Mouse (Mus musculus) lung, embryonic 15.5 days (tissue): ENCODE measurements around the gene Zfp953. TPM values are rescaled to one million over a fixed set of nuclear protein-coding genes. Genes with fewer than 3 reads are reported as not detected.

ENCODE experiments used
- polyA plus RNA-seq: library from polyadenylated mRNA; unstranded; fragments of >200 nt; fragmentation: Nextera tagmentation; extraction: Ambion mirVana; gene quantifications from 2 replicates; pipeline ENCODE4 v1.2.1, GENCODE M21; 2015

The Zfp953 gene
- polyA plus RNA-seq, 1 experiment from 2014 or later, result 1.1 TPM

Other genes with a start within 250 kb of the Zfp953 start
- gene Rslcan18, start 244.3 kb downstream of the Zfp953 start, polyA plus RNA-seq, result 0.16 and 0.39 TPM in 2 replicates
- 1.9 TPM in 2 replicates for gene Zfp759, start 238.9 kb downstream of the Zfp953 start, polyA plus RNA-seq
- 9.0 and 9.1 TPM in 2 replicates for gene Rsl1, start 187.4 kb downstream of the Zfp953 start, polyA plus RNA-seq
- gene Zfp455, start 166.1 kb downstream of the Zfp953 start, polyA plus RNA-seq, result 1.6 and 1.9 TPM in 2 replicates
- 1.5 TPM in 2 replicates for gene Zfp458, start 82.1 kb downstream of the Zfp953 start, polyA plus RNA-seq
- 0.21 and 0.92 TPM in 2 replicates for gene Zfp457, start 54.1 kb downstream of the Zfp953 start, polyA plus RNA-seq
- gene Zfp595, start 28.0 kb downstream of the Zfp953 start, polyA plus RNA-seq, result 2.7 and 2.8 TPM in 2 replicates
- 0.64 TPM in 1 of 2 replicates, not detected in the other for gene Gm28044, start 69 bp downstream of the Zfp953 start, polyA plus RNA-seq
- gene Gm28041, start 15.1 kb upstream of the Zfp953 start, polyA plus RNA-seq, result 0.46 and 0.48 TPM in 2 replicates
- 1.8 and 1.9 TPM in 2 replicates for gene Zfp456, start 15.2 kb upstream of the Zfp953 start, polyA plus RNA-seq
- gene Zfp429, start 39.2 kb upstream of the Zfp953 start, polyA plus RNA-seq, result 6.8 and 7.7 TPM in 2 replicates
- 1.1 and 1.7 TPM in 2 replicates for gene Zfp459, start 60.8 kb upstream of the Zfp953 start, polyA plus RNA-seq
- gene Zfp874a, start 91.0 kb upstream of the Zfp953 start, polyA plus RNA-seq, result 9.6 TPM in 2 replicates
- gene Zfp874b, start 123.7 kb upstream of the Zfp953 start, polyA plus RNA-seq, result 2.1 and 3.8 TPM in 2 replicates
- gene Zfp58, start 139.9 kb upstream of the Zfp953 start, polyA plus RNA-seq, result 12.9 and 14.1 TPM in 2 replicates
- not detected in 2 replicates for gene Gm26965, start 165.5 kb upstream of the Zfp953 start, polyA plus RNA-seq
- gene Zfp87, start 165.6 kb upstream of the Zfp953 start, polyA plus RNA-seq, result 22.3 and 22.8 TPM in 2 replicates
- 14.5 and 14.7 TPM in 2 replicates for gene Zfp748, start 193.2 kb upstream of the Zfp953 start, polyA plus RNA-seq
- gene Zfp729b, start 249.1 kb upstream of the Zfp953 start, polyA plus RNA-seq, result 3.5 and 4.4 TPM in 2 replicates